29 mouse cellular contexts compared by ENCODE assay signal in the genomic region with DNA sequence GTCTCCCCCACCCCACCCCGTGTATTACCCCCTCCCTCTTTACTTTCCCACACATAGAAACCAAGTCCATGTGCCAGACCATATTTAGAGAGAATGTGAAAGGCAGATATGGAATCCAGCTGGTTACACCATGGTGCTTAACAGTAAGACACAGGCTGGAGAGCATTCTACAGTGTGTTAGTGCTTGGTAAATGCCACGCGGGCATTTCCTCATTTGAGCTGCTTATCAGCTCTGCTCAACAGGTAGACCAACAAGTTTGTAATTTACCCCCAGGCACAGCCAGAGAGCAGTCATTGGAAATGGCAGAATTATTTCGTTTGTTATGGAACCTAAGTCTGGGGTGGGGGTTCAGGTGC.
"Had no signal": no experiment of that assay in that cellular context is flagged by ENCODE, and none has a peak within 500 bp of the region (broad histone marks: within the 10 kb centered on the region; RNA-seq: fewer than 3 reads in every experiment).

No protein-coding gene starts in this region.

- H3K4me3 ChIP-seq: embryonic facial prominence, embryonic 10.5 days; embryonic facial prominence, embryonic 12.5 days; embryonic facial prominence, embryonic 13.5 days; embryonic facial prominence, embryonic 15.5 days; erythroblast, embryonic 14.5 days; forebrain, embryonic 10.5 days; forebrain, embryonic 12.5 days; forebrain, embryonic 13.5 days; forebrain, embryonic 15.5 days; gastrocnemius, adult 2 months; heart, adult 2 months had no signal

- H3K36me3 ChIP-seq: embryonic facial prominence, embryonic 10.5 days; embryonic facial prominence, embryonic 12.5 days; embryonic facial prominence, embryonic 13.5 days; embryonic facial prominence, embryonic 15.5 days; forebrain, embryonic 10.5 days; forebrain, embryonic 12.5 days; forebrain, embryonic 15.5 days had no signal

- H3K9ac ChIP-seq: embryonic facial prominence, embryonic 12.5 days; embryonic facial prominence, embryonic 13.5 days; embryonic facial prominence, embryonic 15.5 days; forebrain, embryonic 12.5 days; forebrain, embryonic 13.5 days; forebrain, embryonic 15.5 days; forebrain, postnatal 0 days had no signal

- H3K4me2 ChIP-seq: embryonic facial prominence, embryonic 12.5 days; embryonic facial prominence, embryonic 13.5 days; embryonic facial prominence, embryonic 15.5 days; forebrain, embryonic 12.5 days; forebrain, embryonic 13.5 days; forebrain, embryonic 15.5 days had no signal

- H3K27ac ChIP-seq: embryonic facial prominence, embryonic 10.5 days; embryonic facial prominence, embryonic 12.5 days; embryonic facial prominence, embryonic 13.5 days; embryonic facial prominence, embryonic 15.5 days; forebrain, embryonic 10.5 days; forebrain, embryonic 12.5 days; forebrain, embryonic 13.5 days; forebrain, embryonic 15.5 days; gastrocnemius, adult 2 months; heart, adult 2 months had no signal

- H3K9me3 ChIP-seq: embryonic facial prominence, embryonic 10.5 days; embryonic facial prominence, embryonic 12.5 days; embryonic facial prominence, embryonic 13.5 days; embryonic facial prominence, embryonic 15.5 days; forebrain, embryonic 10.5 days; forebrain, embryonic 12.5 days; forebrain, embryonic 13.5 days; forebrain, embryonic 15.5 days had no signal

- ATAC-seq: forebrain, embryonic 13.5 days; forebrain, embryonic 14.5 days; forebrain, embryonic 15.5 days; forebrain, embryonic 16.5 days; forebrain, postnatal 0 days had no signal

- H3K4me1 ChIP-seq: embryonic facial prominence, embryonic 10.5 days; embryonic facial prominence, embryonic 12.5 days; embryonic facial prominence, embryonic 13.5 days; embryonic facial prominence, embryonic 15.5 days; forebrain, embryonic 10.5 days; forebrain, embryonic 12.5 days; forebrain, embryonic 13.5 days; forebrain, embryonic 15.5 days had no signal

- DNase-seq: cerebellum, adult 18-20 months; cerebellum, adult 2 months; cerebellum, adult 8-10 months; cerebellum, adult 9-10 months; cerebellum, adult 9-11 months; cerebellum, postnatal 10 days; cerebellum, postnatal 14 days; cerebellum, postnatal 25 days; cerebellum, postnatal 36 days; embryo, embryonic 11 days; forebrain, postnatal 0 days; gastrocnemius, adult 2 months; gastrocnemius, postnatal 10 days; gastrocnemius, postnatal 25 days; gastrocnemius, postnatal 36 days; heart, adult 11 months; heart, adult 18-20 months; heart, adult 2 months had no signal

- H3K27me3 ChIP-seq: embryonic facial prominence, embryonic 12.5 days; embryonic facial prominence, embryonic 13.5 days; embryonic facial prominence, embryonic 15.5 days; forebrain, embryonic 12.5 days; forebrain, embryonic 13.5 days; forebrain, embryonic 15.5 days had no signal
